Mouse (Mus musculus) right cerebral cortex, postnatal 4 days (tissue): ENCODE measurements around the gene Mllt10.

Experiments
- DNase-seq: peaks from one replicate; pipeline ENCODE4 v3.0.0-alpha.2; 2022

The Mllt10 gene

DNA sequence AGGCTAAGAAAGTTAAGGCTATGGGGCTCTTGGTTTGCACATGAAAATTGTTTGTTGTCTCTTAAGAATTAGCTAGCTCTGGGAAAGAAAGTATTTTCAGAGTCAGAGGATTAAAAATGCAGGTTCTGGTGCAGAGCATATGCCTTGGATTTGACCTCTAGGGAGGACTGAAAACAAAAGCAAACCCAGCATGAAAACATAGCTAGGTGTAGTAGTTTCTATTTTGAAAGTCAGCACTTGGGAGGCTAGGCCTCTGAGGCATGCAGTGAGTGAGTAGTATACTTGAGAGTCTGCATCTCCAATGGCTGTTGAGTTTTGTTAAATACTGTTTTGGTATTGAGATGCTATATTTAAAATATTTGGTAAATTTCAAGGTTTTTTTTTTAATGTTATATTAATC lies 39.3 kb downstream of the Mllt10 start:
- no peak for DNase-seq

DNA sequence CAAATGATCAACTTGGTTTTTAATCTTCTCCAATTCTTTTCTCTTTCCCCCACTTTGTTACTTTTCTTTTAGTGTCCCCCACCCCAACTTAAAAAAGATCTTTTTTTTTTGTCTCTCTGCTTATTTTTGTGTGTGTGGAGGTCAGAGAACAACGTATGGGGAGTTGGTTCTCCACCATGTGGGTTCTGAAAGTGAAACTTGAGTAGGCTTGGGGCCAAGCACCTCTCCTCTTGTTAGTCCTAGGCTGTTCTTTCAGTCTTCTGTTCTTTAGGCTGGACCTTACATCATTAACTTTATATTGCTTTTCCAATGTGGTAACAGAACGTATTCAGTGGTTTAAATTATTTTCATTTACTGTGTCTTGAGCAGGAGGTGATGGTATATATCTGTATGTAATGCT lies 40.8 kb downstream of the Mllt10 start:
- no peak for DNase-seq

DNA sequence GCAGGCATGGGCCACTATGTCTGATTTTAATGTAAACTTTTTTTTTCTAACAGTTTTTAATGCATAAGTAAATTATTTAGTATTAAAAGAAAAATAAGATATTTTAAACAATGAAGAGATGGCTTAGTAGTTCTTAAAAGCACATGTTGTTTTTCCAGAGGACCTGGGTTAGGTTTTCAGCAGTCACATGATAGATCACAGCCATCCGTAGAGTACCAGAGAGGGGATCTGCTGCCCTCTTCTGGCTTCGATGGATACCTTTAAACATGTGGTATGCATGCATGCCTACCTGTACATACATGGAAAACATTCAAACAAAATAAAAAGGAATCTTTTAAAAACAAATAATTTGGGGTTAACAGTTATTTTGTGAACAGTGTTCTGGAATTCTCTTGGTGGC lies 45.9 kb downstream of the Mllt10 start:
- no peak for DNase-seq

DNA sequence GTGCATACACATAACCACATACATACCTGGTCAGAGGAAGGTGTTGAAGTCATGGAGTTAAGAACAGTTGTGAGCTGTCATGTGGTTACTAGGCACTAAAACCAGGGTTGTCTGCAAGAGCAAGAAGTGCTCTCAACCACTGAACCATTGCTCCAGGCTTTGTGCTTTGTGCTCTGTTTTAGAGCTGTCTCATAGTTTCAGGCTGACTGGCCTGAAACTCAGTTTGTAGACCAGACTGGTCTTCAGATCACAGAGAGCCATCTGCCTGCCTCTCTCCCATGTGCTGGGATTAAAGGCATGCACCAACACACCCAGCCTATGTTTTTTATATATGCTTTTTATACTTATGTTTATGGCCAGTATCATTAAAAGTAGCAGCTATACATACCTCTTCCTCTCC lies 52.5 kb downstream of the Mllt10 start:
- no peak for DNase-seq

DNA sequence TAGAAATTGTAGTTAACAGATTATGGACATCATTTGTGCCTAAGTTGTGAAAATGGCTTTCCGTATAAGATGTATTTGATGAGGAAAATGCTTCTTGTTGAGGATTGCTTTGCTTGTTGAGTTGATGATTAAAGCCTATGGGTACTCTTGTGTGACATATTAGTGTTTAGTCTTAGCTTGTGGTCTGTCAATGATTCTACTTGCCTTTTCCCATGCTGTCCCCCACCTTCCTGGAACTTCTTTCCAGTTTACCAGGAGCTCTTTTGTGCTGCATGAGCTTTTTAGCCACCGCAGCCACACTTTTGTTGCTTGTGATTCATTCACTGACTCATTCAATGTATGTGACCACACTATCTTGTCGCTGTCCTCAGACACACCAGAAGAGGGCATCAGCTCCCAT lies 53.2 kb downstream of the Mllt10 start:
- DNase-seq, result no peak

DNA sequence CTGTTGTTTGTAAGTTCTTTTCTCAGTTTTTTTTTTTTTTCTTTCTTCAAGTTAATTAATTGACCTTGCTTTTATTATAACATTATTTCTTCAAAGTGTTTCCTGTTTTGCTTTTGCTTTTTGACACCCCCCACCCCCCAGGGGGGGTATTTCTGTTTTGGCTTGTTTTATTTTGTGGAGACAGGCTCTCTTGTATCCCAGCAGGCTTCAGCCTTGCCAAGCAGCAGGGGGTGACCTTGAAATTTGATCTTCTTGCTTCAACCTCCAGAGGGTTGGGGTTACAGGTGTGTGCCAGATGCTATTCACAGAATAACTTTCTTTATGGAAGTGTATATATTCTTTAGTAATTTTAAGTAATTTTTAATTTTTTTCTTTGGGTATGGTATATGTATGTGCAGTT lies 56.4 kb downstream of the Mllt10 start:
- DNase-seq, result no peak

DNA sequence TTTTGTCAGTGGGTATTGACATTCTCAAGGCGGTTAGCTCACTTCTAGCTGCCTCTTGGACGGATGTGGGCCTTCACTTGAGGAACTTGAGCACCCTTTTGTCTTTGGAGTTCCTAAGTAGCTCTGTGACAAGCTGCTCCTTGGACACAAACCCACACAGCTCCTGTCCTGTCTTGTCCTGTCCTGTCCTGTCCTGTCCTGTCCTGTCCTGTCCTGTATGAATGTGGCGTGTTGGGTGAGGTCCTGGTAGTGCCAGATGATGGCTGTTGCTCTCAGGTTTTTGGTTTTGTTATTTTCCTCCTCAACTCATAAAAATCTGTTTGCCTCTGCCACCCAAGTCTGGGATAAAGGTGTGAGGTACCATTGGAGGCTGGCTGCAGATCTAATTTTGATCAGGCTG lies 61.4 kb downstream of the Mllt10 start:
- no peak for DNase-seq

DNA sequence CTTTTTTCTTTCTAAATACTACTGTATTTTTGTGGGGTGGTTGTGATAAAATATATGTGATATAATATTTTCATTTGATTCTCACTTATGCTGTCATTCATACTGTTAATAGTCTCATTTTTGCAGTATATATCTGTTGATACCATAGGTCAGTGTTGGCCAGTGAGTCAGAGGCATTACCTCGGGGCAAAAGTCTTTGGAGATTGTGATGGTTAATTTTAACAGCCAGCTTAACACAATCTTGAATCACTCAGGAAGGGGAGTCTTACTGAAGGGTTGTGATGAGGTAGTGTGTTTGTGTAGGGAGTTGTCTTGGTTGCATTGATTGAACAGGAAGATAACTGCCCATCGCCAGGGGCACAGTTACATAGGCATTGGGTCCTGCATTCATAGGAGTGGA lies 83.1 kb downstream of the Mllt10 start:
- no peak for DNase-seq

DNA sequence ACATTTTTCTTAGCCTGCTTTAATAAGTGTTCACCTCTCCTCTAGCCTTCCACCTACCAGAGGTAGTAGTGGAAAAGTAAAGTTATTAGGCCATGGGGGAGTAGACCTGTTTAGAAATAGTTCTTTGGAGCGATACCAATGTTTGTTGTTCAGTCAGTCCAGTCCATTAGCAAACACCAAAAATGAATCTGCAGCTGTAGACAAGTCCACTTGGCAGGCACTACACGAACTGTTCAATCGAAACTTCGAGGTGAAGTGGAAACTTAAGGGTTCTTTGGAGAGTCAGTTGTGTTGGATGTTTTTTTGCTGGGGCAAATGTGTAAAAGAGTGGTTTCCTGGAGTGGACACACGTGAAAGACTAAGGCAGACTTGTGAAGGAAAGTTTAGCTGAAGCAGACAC lies 84.6 kb downstream of the Mllt10 start:
- no peak for DNase-seq

DNA sequence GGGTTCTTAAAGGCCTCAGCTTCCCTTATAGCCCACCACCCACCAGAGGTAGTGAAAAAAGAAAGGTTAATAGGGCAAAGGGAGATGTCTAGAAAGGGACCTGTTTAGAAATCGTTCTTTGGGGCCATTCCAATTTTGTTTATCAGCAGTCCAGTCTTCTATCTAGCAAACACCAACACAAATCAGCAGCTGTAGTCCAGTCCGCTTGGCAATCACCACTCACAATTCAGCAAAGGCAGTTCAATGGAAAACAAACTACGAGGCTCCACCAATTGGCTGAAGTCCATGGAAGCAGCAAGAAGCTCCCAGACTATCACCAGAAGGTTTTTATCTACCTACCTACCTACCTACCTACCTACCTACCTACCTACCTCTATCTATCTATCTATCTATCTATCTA lies 101.1 kb downstream of the Mllt10 start:
- no peak for DNase-seq

DNA sequence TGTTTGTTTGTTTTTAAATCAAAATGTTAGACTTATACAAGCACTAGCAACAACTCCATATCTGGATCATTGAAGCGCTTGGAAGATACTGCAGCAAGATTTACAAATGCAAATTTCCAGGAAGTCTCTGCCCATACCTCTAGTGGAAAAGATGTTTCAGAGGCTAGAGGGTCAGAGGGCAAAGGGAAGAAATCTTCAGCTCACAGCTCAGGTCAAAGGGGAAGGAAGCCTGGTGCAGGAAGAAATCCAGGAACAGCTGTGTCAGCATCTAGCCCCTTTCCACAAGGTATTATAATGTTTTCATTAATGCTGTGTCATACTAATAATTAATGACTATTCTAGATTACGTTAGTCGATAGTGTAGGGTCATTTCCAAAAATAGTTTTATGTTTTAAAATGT lies 104.4 kb downstream of the Mllt10 start:
- DNase-seq, result no peak

DNA sequence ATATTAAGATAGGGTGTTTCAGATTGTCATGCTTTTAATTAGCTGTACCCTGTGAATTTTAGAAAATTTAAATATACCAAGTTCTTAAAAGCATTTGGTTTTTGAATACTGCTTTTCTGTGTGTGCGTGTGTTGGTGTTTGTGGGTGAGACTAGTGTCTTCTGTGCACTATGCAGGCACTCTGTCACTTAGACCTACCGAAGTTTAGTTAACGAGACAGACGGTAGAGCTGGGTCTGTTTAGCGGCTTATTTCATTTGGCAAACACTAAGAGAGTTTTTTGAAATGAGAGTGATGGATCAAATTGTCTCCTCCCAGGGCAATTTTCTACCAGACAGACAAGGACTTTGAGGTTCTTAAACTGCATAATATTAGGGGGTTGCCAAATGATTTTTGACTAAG lies 106.0 kb downstream of the Mllt10 start:
- no peak for DNase-seq

DNA sequence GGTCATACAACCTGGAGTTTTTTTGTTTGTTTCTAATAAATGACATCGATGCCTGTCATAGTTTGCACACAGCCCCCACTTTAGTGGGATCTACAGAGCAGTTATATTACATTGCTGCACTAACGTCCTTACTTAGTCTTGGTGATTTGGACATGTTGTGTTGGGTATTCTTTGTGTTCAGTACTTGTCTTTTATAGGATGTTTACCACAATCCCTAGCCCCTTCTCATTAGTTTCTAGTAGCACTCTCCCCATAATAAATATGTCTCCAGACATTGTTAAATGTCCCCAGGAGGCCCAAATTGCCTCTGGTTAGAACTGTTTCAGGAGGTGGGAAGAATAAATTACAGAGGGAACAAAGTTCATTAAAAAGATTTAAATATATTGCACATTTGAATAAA lies 110.5 kb downstream of the Mllt10 start:
- DNase-seq, result no peak

DNA sequence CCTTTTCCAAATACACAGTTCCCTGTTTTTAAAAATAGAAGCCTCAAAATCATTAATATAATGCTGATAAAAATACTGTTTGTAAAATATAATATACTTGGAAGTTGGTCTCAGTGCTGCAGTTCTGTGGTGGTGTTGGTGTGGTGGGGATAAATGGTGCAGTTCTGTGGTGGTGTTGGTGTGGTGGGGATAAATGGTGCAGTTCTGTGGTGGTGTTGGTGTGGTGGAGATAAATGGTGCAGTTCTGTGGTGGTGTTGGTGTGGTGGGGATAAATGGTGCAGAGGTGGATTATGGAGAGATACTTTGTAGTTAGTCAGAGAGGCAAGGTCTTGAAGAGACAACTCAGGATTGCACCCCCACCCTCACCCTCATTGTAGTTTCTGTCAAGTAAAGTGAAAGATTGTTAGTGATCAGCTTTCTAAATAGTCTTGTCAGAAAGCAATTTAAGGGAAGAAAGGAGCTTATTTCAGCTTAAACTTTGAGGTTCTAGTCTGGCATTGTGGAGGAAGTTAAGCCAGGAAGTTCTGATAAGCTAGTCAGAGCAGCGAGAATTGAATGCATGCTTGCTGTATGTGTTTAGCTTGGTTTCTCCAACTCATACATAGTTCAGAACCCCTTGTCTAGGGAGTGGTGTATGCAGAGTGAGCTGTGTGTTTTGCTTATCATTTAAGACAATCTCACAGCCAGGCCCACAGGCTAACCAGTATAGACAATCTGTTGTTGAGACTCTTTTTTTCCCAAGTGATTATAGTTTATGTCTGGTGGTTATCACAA lies 114.3 kb downstream of the Mllt10 start:
- no peak for DNase-seq

DNA sequence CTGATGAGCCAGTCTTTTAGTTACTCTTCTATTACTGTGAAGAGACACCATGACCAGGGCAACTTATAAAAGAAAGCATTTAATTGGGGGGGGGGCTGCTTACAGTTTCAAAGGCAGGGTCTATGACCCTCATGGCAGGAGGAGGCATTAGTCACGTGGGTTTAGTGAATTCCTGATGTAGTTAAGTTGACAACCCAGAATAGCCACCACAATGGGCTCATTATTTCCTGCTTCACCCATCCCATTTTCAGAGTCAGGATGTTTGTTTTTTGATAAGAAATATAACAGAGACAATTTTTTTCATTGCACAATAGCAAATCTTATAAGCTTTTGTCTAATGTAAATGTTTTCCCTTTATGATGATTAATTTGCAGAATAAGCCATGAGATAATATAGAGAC lies 120.2 kb downstream of the Mllt10 start:
- DNase-seq, result no peak

DNA sequence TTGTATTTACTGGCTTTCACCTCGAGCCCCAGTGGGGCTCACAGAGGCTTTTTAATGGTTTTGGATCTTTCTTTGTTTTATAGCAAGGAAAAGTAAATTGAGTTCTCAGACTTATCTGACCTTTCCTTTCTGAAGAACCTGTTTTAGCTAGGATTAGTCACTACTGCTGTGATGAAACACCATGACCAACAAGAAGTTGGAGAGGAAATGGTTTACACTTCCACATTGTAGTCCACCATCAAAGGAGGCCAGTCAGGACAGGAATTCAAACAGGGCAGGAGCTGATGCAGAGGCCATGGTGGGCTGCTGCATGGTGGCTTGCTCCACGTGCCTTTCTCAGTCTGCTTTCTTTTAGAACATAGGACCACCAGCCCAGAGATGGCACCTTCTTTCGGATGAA lies 121.2 kb downstream of the Mllt10 start:
- DNase-seq, result no peak

DNA sequence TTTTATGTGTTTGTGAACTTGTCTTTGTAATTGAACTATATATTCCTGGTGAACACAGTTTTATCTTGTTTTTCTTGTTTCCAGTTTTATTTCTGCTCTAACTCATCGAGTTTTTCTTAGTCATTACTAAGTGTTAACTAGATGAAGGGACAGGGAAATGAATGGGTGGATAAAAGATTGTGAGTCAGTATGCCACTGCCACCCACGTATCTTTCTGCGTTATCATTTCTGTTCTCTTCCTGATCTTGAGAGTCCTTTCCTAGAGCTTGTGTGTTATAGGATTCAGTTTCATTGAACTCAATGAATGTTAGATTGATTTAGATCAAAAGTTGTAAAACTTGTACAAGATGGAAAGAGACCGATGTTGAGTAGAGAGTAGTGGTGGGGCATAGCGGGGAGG lies 125.3 kb downstream of the Mllt10 start:
- DNase-seq, result no peak

DNA sequence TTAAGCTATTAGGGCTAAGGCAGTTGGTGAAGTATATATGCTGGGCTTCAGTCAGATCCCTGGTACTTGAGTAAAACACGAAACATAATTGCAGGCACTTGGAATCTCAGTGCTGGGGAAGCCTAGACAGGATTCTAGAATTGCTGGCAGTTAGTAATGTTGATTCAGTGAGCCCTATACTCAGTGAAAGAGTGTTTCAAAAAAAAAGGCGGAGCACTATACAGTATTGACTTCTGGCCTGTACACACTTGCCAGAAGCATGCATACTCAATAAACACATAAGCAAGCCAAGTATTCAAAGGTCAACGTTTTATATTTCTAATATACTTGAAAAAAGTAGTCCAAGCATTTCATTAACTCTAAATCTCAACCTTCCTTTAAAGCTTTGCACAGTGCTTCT lies 126.6 kb downstream of the Mllt10 start:
- DNase-seq, result no peak

DNA sequence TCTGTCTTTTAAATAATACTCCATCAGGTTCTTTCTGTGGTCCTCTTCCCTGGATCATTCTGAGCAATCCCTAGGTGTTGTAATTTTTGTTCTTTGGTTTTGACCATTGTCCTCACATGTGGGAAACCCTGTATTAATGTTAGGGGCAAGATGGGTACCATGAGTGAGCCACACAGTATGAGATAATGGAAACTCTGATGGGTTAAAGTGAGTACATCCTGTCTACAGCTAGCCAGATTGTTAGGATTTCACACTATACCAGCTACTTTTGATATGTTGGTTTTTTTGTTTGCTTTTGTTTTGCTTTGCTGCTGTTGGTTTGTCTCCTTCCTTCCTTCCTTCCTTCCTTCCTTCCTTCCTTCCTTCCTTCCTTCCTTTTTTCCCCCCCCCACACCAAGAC lies 128.0 kb downstream of the Mllt10 start:
- DNase-seq, result no peak

DNA sequence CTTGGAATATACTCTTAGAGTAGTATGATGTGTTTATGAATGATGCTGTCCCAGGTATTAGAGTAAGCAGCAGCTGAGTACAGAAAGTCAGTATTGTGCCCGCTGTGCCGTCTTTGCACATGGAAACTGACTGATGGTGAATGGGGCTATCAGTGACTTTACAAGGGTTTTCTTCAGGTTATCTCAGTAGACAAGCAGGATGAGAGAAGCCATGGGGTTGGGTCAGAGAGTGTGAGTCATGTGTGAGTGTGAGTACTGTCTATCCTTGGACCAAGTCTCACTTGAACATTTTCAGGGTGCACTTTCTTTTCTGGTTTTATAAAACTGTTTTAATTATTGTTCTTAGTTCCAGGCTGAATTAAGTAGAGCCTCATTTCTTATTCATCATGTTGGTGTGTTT lies 133.3 kb downstream of the Mllt10 start:
- DNase-seq, result no peak

DNA sequence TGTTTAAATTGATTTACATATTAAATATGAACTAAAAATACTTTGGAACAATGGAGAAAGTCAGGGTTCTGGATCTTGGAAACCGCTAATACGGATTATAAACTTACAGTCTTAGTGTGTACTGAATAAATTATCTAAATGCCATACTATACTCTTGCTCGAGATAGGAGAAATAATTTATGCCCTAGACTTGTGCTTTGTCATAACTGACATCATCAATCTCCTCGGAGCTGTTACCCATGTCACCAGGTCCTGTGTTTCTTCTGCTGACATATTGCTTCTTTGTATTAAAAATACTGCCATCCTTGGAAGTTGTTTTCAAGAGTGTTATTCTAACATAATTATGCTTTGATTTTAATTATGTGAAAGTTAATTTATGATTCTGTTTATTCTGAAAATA lies 140.2 kb downstream of the Mllt10 start:
- DNase-seq, result no peak

DNA sequence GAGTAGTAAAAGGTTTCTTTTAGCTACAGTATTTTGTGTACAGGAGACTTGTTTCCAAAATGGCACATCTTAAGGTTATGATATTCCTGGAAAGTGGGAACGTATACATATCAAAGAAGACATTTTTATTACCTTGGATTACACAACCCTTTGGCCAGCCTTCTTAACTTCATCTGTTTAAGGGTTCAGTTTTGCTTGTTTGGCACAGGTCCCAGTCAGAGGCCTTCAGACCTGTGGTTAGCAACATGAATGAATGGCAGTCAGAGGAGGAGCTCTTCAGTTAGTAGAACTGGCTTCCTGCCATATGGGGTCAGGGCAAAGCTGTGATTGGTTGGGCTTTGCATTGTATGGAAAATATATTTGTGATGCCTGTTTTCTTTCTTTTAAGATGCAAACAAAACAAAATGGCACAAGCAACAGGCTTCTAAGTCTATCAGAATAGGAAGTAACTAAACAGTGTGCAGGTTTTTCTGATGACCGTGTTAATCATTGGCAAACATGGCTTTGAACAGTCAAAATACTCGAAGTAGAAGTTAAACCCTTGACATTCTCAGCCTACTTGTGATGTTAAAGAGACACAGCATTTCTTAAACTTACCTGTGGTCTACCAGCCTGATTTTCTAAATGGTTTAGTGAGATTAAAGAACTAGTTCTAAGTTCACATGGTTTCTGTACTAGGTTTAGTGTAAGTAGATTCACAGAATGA lies 140.8 kb downstream of the Mllt10 start:
- no peak for DNase-seq

DNA sequence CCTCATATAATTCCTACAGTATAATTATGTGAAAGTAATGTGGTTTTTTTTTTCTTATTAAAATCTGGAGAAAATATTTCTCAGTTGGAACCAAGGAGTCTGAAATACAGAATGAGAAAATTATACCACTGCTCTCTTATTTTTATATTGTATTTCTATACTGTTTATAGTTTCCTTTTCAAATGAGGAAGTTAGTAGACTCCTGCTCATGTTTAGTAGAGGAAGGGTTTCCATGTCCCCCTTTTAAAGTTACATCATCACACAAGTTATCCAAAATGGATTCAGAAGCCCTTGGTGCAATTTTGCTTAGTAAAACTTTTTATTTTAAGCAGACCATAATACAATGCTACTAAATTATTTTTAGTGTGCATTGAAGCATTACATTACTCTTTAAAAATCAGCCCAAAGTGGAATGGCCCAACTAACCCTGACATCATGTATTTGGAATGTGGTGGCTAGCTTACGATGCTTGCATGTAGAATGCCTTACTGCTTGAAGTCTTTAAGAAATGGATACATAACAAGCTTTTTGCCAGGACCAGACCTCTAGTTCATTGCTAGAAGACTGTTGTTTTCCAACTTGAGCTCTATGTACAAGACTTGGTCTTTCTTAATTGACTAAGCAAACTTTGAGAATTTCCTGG lies 146.9 kb downstream of the Mllt10 start:
- no peak for DNase-seq

DNA sequence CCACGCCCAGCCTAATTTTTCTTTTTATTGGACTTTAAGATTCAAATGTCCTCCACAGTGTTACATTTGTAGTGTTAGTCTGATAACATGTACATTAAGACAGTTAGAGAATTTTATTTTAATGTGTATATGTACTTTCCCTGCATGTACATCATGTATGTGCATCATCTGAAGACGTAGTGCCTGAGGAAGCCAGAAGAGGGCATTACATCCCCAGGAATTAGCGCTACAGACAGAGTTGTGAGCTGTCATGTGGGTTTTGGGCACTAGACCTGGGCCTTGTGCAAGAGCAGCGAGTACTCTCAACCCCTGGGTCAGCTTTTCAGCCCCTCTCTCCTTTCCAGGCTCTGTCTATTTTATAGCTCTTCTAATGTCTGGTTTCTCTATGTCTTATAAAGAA lies 147.9 kb downstream of the Mllt10 start:
- DNase-seq, result no peak
